ENCODE assay signal across 7 mouse cellular contexts in the genomic region with DNA sequence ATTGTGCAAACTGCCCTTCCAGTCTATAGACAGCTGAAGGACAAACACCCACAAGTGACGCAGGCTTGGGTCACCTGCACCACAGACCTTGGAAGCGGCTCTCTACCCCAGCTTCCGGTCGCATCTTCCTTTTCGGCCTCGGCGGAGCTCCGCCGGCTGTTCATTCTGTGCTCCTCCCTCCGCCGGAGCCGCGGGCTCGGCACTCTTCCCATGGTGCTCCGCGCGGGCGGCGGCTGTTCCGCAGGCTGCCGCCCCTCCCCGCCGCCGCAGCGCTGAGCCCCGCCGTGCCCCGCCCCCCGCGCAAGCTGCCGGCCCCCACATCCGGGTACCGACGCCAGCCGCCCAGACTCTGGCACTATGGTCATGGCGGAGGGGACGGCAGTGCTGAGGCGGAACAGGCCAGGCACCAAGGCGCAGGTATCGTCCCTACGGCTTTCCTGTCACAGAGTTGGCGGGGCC. TPM values are rescaled to one million over a fixed set of nuclear protein-coding genes. Genes with fewer than 3 reads are reported as not detected.
DNase-seq lines count a peak whose midpoint lies in the region; ATAC-seq lines count a peak whose summit lies in the region.

A gene (plus strand): TSS at position 289 of the 459 bp plus-strand sequence.

- intact Hi-C loops in gastrocnemius, postnatal 36 days (cut with DNase I), result loop anchor here (2.0 to 10.0 kb wide), 2 partner anchors 42 to 1854 kb away; a partner anchor contains a TSS
- intact Hi-C loops in left cerebral cortex, postnatal 25 days (cut with DNase I), result loop anchor here (1.0 to 2.0 kb wide), 3 partner anchors 28 to 72 kb away; a partner anchor contains a TSS

- DNase-seq in adrenal gland, adult 18-20 months (ENCODE audit: low spot score in 2 of 2), result peak; percentile 96
- DNase-seq in embryo, embryonic 11 days, result peak; percentile 95
- peak; percentile 92 for DNase-seq in gastrocnemius, postnatal 36 days
- DNase-seq in left cerebral cortex, postnatal 25 days (ENCODE audit: low spot score in 2 of 2), result peak; percentile 94
- peak; percentile 95 for DNase-seq in midbrain, embryonic 10.5 days (ENCODE audit: low spot score)
- peak; percentile 97 for DNase-seq in right cerebral cortex, postnatal 4 days

- peaks cover 7% of the 10 kb centered on the region; the same call in 1 of the 2 replicates for H3K4me1 ChIP-seq in intestine, embryonic 15.5 days (replicated peaks)
- H3K4me1 ChIP-seq in midbrain, embryonic 10.5 days, result peaks cover 28% of the 10 kb centered on the region

- H3K9me3 ChIP-seq in intestine, embryonic 15.5 days, result no peaks in the 10 kb centered on the region; the same call in 1 of the 2 replicates
- no peaks in the 10 kb centered on the region for H3K9me3 ChIP-seq in midbrain, embryonic 10.5 days (replicated peaks)

- WGBS in intestine, embryonic 15.5 days, result under 1% methylated on average over 42 of the region's 42 CpGs
- 1% methylated on average over 42 of the region's 42 CpGs for WGBS in midbrain, embryonic 10.5 days

- H3K9ac ChIP-seq in intestine, embryonic 15.5 days, result peak within 1 kb of the TSS; percentile 99

- peak within 1 kb of the TSS; percentile 98 for H3K27ac ChIP-seq in intestine, embryonic 15.5 days
- H3K27ac ChIP-seq in midbrain, embryonic 10.5 days (replicated peaks), result peak within 1 kb of the TSS; percentile 98

- peak within 1 kb of the TSS; percentile 99 for H3K4me3 ChIP-seq in intestine, embryonic 15.5 days (replicated peaks)
- peak within 1 kb of the TSS; percentile 83 for H3K4me3 ChIP-seq in midbrain, embryonic 10.5 days

- peak; percentile 97 for ATAC-seq in intestine, embryonic 15.5 days

- H3K36me3 ChIP-seq in intestine, embryonic 15.5 days, result no peaks in the 10 kb centered on the region
- peaks cover 19% of the 10 kb centered on the region for H3K36me3 ChIP-seq in midbrain, embryonic 10.5 days

- no peaks in the 10 kb centered on the region for H3K27me3 ChIP-seq in intestine, embryonic 15.5 days (replicated peaks)
- no peaks in the 10 kb centered on the region for H3K27me3 ChIP-seq in midbrain, embryonic 10.5 days (ENCODE audit: low read depth, poor library complexity, severe bottlenecking)

- peak within 1 kb of the TSS; percentile 59 for H3K4me2 ChIP-seq in intestine, embryonic 15.5 days (replicated peaks)

RNA-seq across cellular contexts. Expression of the gene that starts here (rescaled TPM):
- 100 to 1,000 TPM; 230 to 477 TPM for total RNA-seq in adrenal gland, adult 18-20 months (2021)
- total RNA-seq in gastrocnemius, postnatal 36 days (2021), result 10 to 100 TPM; 36.0 to 41.8 TPM
- polyA plus RNA-seq in intestine, embryonic 15.5 days (2015; fragmentation: Nextera tagmentation; extraction: Ambion mirVana), result 143 and 152 TPM in 2 replicates
- total RNA-seq in left cerebral cortex, postnatal 25 days (2021), result 10 to 100 TPM; 56.7 to 59.2 TPM
- polyA plus RNA-seq in midbrain, embryonic 10.5 days (2016; fragmentation: Nextera tagmentation; extraction: Ambion mirVana), result 129 and 135 TPM in 2 replicates

Comparison
In these comparisons a context has a peak if more than half of its experiments do, and no peak if none do; other contexts are left out.
1. Peak in every context shown above with its lines: DNase-seq, ATAC-seq, H3K4me3 ChIP-seq and H3K27ac ChIP-seq.